Mouse (Mus musculus) spleen, adult 2 months (tissue): ENCODE results near the gene Treml1.

Source experiments
- CTCF ChIP-seq: fragments of 200-500 bp; IDR thresholded peaks from 2 replicates; pipeline ENCODE4 v1.5.1; 2011; ENCODE audit warnings: mild to moderate bottlenecking, inconsistent platforms; ENCODE audit not compliant: insufficient read depth, insufficient read length, insufficient replicate concordance; ENCODE audit errors: extremely low read depth
- POLR2A ChIP-seq: fragments of 200-500 bp; IDR thresholded peaks from 2 replicates; pipeline ENCODE4 v1.6.1; 2011; ENCODE audit warnings: low read depth, low read length, inconsistent platforms

GRCm38 (mm10) chr17:48325093-48325492, 34.6 kb upstream of the Treml1 start:
- TF ChIP-seq CTCF (no peak), POLR2A (no peak)
